Mouse (Mus musculus) effector memory CD4-positive, alpha-beta T cell, adult 5 months (primary cell): ENCODE data around the gene Gstp2. TPM values are rescaled to one million over a fixed set of nuclear protein-coding genes. Genes with fewer than 3 reads are reported as not detected.

ENCODE experiments used
- polyA plus RNA-seq: library from polyadenylated mRNA; unstranded; fragments of 100-300 nt; shearing (Covaris generic); gene quantifications from one replicate; pipeline ENCODE4 v1.2.1, GENCODE M21; 2017

Gstp2 gene
- 3.3 TPM for polyA plus RNA-seq

GRCm38 (mm10) chr19:4045966-4046865 is at the start of gene Gstp2:
Gene Gstp2, minus strand, starts transcription at chr19:4046023.

GRCm38 (mm10) chr19:4081394-4081793 is 35.6 kb upstream of the Gstp2 start, which contains the start of gene Cabp2:
Gene Cabp2, plus strand, starts transcription at chr19:4081578.

GRCm38 (mm10) chr19:4059069-4059740 is 13.4 kb upstream of the Gstp2 start, which contains the start of gene Gstp3:
Gene Gstp3, minus strand, starts transcription at chr19:4059569.

GRCm38 (mm10) chr19:4037788-4038232 is 8.0 kb downstream of the Gstp2 start, which contains the start of gene Gstp1:
Gene Gstp1, minus strand, starts transcription at chr19:4037985.

GRCm38 (mm10) chr19:4012432-4013022 is 33.3 kb downstream of the Gstp2 start, which contains the start of gene Ndufv1:
Gene Ndufv1, minus strand, starts transcription at chr19:4012806.

GRCm38 (mm10) chr19:4003112-4003511 is 42.7 kb downstream of the Gstp2 start, which contains the start of gene Doc2g:
Gene Doc2g, plus strand, starts transcription at chr19:4003313.

GRCm38 (mm10) chr19:4000119-4000900 is 45.5 kb downstream of the Gstp2 start, which contains the start of the genes Nudt8 and Gm49405:
Gene Nudt8, plus strand, starts transcription at chr19:4000580.
Gene Gm49405, plus strand, starts transcription at chr19:4000626.

GRCm38 (mm10) chr19:3992416-3992815 is 53.4 kb downstream of the Gstp2 start, which contains the start of gene Tbx10:
Gene Tbx10, plus strand, starts transcription at chr19:3992752.

Other genes starting within 250 kb of the Gstp2 start
- gene Chka, start 194.2 kb downstream of the Gstp2 start, polyA plus RNA-seq, result 38.9 TPM
- gene Tcirg1, start 138.9 kb downstream of the Gstp2 start, polyA plus RNA-seq, result 67.3 TPM
- gene Ndufs8, start 133.2 kb downstream of the Gstp2 start, polyA plus RNA-seq, result 102 TPM
- not detected for gene Aldh3b1, start 116.2 kb downstream of the Gstp2 start, polyA plus RNA-seq
- gene Unc93b1, start 110.8 kb downstream of the Gstp2 start, polyA plus RNA-seq, result 29.4 TPM
- gene Aldh3b3, start 87.4 kb downstream of the Gstp2 start, polyA plus RNA-seq, result not detected
- not detected for gene Aldh3b2, start 73.7 kb downstream of the Gstp2 start, polyA plus RNA-seq
- not detected for gene Acy3, start 59.5 kb downstream of the Gstp2 start, polyA plus RNA-seq
- gene Tbx10, start 53.3 kb downstream of the Gstp2 start, polyA plus RNA-seq, result not detected
- gene Nudt8, start 45.4 kb downstream of the Gstp2 start, polyA plus RNA-seq, result 10.5 TPM
- 1.0 TPM for gene Gm49405, start 45.4 kb downstream of the Gstp2 start, polyA plus RNA-seq
- 2.4 TPM for gene Doc2g, start 42.7 kb downstream of the Gstp2 start, polyA plus RNA-seq
- 104 TPM for gene Ndufv1, start 33.2 kb downstream of the Gstp2 start, polyA plus RNA-seq
- gene Gstp1, start 8.0 kb downstream of the Gstp2 start, polyA plus RNA-seq, result 355 TPM
- gene Gstp3, start 13.5 kb upstream of the Gstp2 start, polyA plus RNA-seq, result 56.1 TPM
- not detected for gene Cabp2, start 35.6 kb upstream of the Gstp2 start, polyA plus RNA-seq
- gene Cdk2ap2, start 51.2 kb upstream of the Gstp2 start, polyA plus RNA-seq, result 441 TPM
- 253 TPM for gene Pitpnm1, start 54.0 kb upstream of the Gstp2 start, polyA plus RNA-seq
- gene Aip, start 79.8 kb upstream of the Gstp2 start, polyA plus RNA-seq, result 150 TPM
- not detected for gene Gpr152, start 93.8 kb upstream of the Gstp2 start, polyA plus RNA-seq
- not detected for gene Cabp4, start 98.0 kb upstream of the Gstp2 start, polyA plus RNA-seq
- gene Coro1b, start 102.6 kb upstream of the Gstp2 start, polyA plus RNA-seq, result 192 TPM
- gene Ptprcap, start 107.6 kb upstream of the Gstp2 start, polyA plus RNA-seq, result 341 TPM
- gene Rps6kb2, start 117.3 kb upstream of the Gstp2 start, polyA plus RNA-seq, result 46.8 TPM
- gene Carns1, start 129.5 kb upstream of the Gstp2 start, polyA plus RNA-seq, result 15.2 TPM
- gene Tbc1d10c, start 145.3 kb upstream of the Gstp2 start, polyA plus RNA-seq, result 376 TPM
- gene Ppp1ca, start 146.0 kb upstream of the Gstp2 start, polyA plus RNA-seq, result 688 TPM
- 27.5 TPM for gene Rad9a, start 155.6 kb upstream of the Gstp2 start, polyA plus RNA-seq
- 36.7 TPM for gene Clcf1, start 168.2 kb upstream of the Gstp2 start, polyA plus RNA-seq
- not detected for gene AC109138.7, start 168.3 kb upstream of the Gstp2 start, polyA plus RNA-seq
- gene Pold4, start 185.9 kb upstream of the Gstp2 start, polyA plus RNA-seq, result 62.7 TPM
- gene Ssh3, start 223.2 kb upstream of the Gstp2 start, polyA plus RNA-seq, result 0.67 TPM
- 8.1 TPM for gene Ankrd13d, start 237.1 kb upstream of the Gstp2 start, polyA plus RNA-seq